Mouse (Mus musculus): ENCODE results near the gene Psmg1. TPM values are rescaled to one million over a fixed set of nuclear protein-coding genes. Genes with fewer than 3 reads are reported as not detected.
A peak's percentile ranks its signal among the peaks of the same experiment; 100 is the strongest.
"Not testable (repeated sequence)": the region's sequence is repeated elsewhere in the genome, so short reads cannot be mapped to it uniquely, and the experiment has no call there.

Psmg1 gene
- polyA plus RNA-seq, 1 experiment from 2014 or later: 50.1 TPM

GRCm38 (mm10) chr16:95970841-95971240 is 19.9 kb downstream of the Psmg1 start:
- Histone ChIP-seq H3K4me2 (replicated peaks; ENCODE audit: low read depth) (no peak overlapping the region), H3K9ac (ENCODE audit: low read length) (no peak overlapping the region), H3K36me3 (ENCODE audit: control insufficient read depth, insufficient read depth, low read length) (no peaks in the 10 kb centered on the region), H3K9me3 (ENCODE audit: control insufficient read depth, low read length) (no peaks in the 10 kb centered on the region), H3K27ac (replicated peaks) (no peak overlapping the region), H3K4me1 (replicated peaks; ENCODE audit: control insufficient read depth, insufficient read depth) (no peaks in the 10 kb centered on the region), H3K4me3 (ENCODE audit: low read depth, low read length) (no peak overlapping the region), H3K27me3 (ENCODE audit: control insufficient read depth, insufficient read depth, low read length) (no peaks in the 10 kb centered on the region)
- no peak for TF ChIP-seq EP300 (optimal IDR thresholded peaks at IDR 0.05)
- ATAC-seq (ENCODE audit: low FRiP score, low TSS enrichment) (no peak), DNase-seq (ENCODE audit: low spot score) (no peak)
- WGBS: 80% methylated on average over 2 of the region's 2 CpGs

- 72% methylated on average over 11 of the region's 11 CpGs for WGBS
- no peak for ATAC-seq (ENCODE audit: low FRiP score, low TSS enrichment)
Measured at GRCm38 (mm10) chr16:95967455-95967854, 23.3 kb downstream of the Psmg1 start.

GRCm38 (mm10) chr16:95964427-95965023 is 26.2 kb downstream of the Psmg1 start:
- DNase-seq (ENCODE audit: low spot score): peak; percentile 51
- no peak for ATAC-seq (ENCODE audit: low FRiP score, low TSS enrichment)

More at GRCm38 (mm10) chr16:95967455-95967854, 23.3 kb downstream of the Psmg1 start:
- TF ChIP-seq EP300 (optimal IDR thresholded peaks at IDR 0.05) (no peak), CTCF (IDR thresholded peaks at IDR 0.05; ENCODE audit: low read depth) (no peak)
- H3K9me3 ChIP-seq (ENCODE audit: control insufficient read depth, low read length): no peaks in the 10 kb centered on the region
- no peak overlapping the region for H3K4me2 ChIP-seq (replicated peaks; ENCODE audit: low read depth)
- no peaks in the 10 kb centered on the region for H3K4me1 ChIP-seq (replicated peaks; ENCODE audit: control insufficient read depth, insufficient read depth)
- H3K27me3 ChIP-seq (ENCODE audit: control insufficient read depth, insufficient read depth, low read length): no peaks in the 10 kb centered on the region
- DNase-seq (ENCODE audit: low spot score): no peak
- H3K4me3 ChIP-seq (ENCODE audit: low read depth, low read length): no peak overlapping the region
- no peak overlapping the region for H3K9ac ChIP-seq (ENCODE audit: low read length)
- H3K27ac ChIP-seq (replicated peaks): no peak overlapping the region
- no peaks in the 10 kb centered on the region for H3K36me3 ChIP-seq (ENCODE audit: control insufficient read depth, insufficient read depth, low read length)

DNA sequence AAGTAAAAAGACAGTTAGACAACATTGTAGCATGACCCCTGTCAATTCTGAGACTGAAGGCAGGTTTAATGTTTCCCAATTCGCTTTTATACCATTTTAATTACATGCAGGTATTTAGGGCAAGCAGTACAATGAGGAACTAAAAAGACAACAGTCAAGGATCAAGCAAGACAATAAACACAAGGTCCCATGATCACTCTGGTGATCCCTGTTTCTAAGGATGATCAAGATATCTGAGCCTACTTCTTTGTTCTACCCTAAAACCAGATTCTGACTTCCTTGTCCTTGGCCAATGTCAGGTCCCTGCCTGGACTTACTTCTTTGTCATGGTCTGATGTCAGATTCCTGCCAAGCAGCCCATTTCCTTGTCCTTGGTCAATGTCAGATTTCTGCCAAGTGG is 29.3 kb downstream of the Psmg1 start:
- not testable (repeated sequence) for H3K9me3 ChIP-seq (ENCODE audit: control insufficient read depth, low read length); H3K27me3 ChIP-seq (ENCODE audit: control insufficient read depth, insufficient read depth, low read length); H3K9ac ChIP-seq (ENCODE audit: low read length); H3K27ac ChIP-seq (replicated peaks); H3K36me3 ChIP-seq (ENCODE audit: control insufficient read depth, insufficient read depth, low read length); H3K4me1 ChIP-seq (replicated peaks; ENCODE audit: control insufficient read depth, insufficient read depth); H3K4me3 ChIP-seq (ENCODE audit: low read depth, low read length); H3K4me2 ChIP-seq (replicated peaks; ENCODE audit: low read depth); ATAC-seq (ENCODE audit: low FRiP score, low TSS enrichment); DNase-seq (ENCODE audit: low spot score)
- WGBS: 82% methylated on average over 1 of the region's 1 CpGs

More at GRCm38 (mm10) chr16:95964427-95965023, 26.2 kb downstream of the Psmg1 start:
- Histone ChIP-seq H3K9me3 (ENCODE audit: control insufficient read depth, low read length) (no peaks in the 10 kb centered on the region), H3K36me3 (ENCODE audit: control insufficient read depth, insufficient read depth, low read length) (no peaks in the 10 kb centered on the region), H3K27me3 (ENCODE audit: control insufficient read depth, insufficient read depth, low read length) (no peaks in the 10 kb centered on the region), H3K4me2 (replicated peaks; ENCODE audit: low read depth) (no peak overlapping the region), H3K27ac (replicated peaks) (no peak overlapping the region), H3K4me3 (ENCODE audit: low read depth, low read length) (no peak overlapping the region), H3K4me1 (replicated peaks; ENCODE audit: control insufficient read depth, insufficient read depth) (no peaks in the 10 kb centered on the region), H3K9ac (ENCODE audit: low read length) (no peak overlapping the region)
- WGBS: 32% methylated on average over 11 of the region's 11 CpGs
- TF ChIP-seq CTCF (IDR thresholded peaks at IDR 0.05; ENCODE audit: low read depth) (peak; percentile 85), EP300 (optimal IDR thresholded peaks at IDR 0.05) (no peak)

- H3K4me1 ChIP-seq (replicated peaks; ENCODE audit: control insufficient read depth, insufficient read depth); H3K9ac ChIP-seq (ENCODE audit: low read length); H3K36me3 ChIP-seq (ENCODE audit: control insufficient read depth, insufficient read depth, low read length); H3K4me3 ChIP-seq (ENCODE audit: low read depth, low read length); H3K4me2 ChIP-seq (replicated peaks; ENCODE audit: low read depth); H3K9me3 ChIP-seq (ENCODE audit: control insufficient read depth, low read length); DNase-seq (ENCODE audit: low spot score); H3K27me3 ChIP-seq (ENCODE audit: control insufficient read depth, insufficient read depth, low read length); H3K27ac ChIP-seq (replicated peaks): not testable (repeated sequence)
- ATAC-seq (ENCODE audit: low FRiP score, low TSS enrichment): peak; percentile 64; the same call in 1 of the 2 replicates
- WGBS: 86% methylated on average over 2 of the region's 2 CpGs
Measured at GRCm38 (mm10) chr16:95960689-95961088, 30.1 kb downstream of the Psmg1 start.

GRCm38 (mm10) chr16:95958080-95958479 is 32.7 kb downstream of the Psmg1 start:
- ATAC-seq (ENCODE audit: low FRiP score, low TSS enrichment): peak; percentile 35; the same call in 1 of the 2 replicates
- no peak for DNase-seq (ENCODE audit: low spot score)
- no peak overlapping the region for H3K4me2 ChIP-seq (replicated peaks; ENCODE audit: low read depth)
- no peaks in the 10 kb centered on the region for H3K36me3 ChIP-seq (ENCODE audit: control insufficient read depth, insufficient read depth, low read length)
- TF ChIP-seq EP300 (optimal IDR thresholded peaks at IDR 0.05) (no peak), CTCF (IDR thresholded peaks at IDR 0.05; ENCODE audit: low read depth) (no peak)
- no peaks in the 10 kb centered on the region for H3K9me3 ChIP-seq (ENCODE audit: control insufficient read depth, low read length)
- WGBS: 58% methylated on average over 8 of the region's 8 CpGs
- H3K4me1 ChIP-seq (replicated peaks; ENCODE audit: control insufficient read depth, insufficient read depth): no peaks in the 10 kb centered on the region
- no peak overlapping the region for H3K27ac ChIP-seq (replicated peaks)
- H3K27me3 ChIP-seq (ENCODE audit: control insufficient read depth, insufficient read depth, low read length): no peaks in the 10 kb centered on the region
- H3K9ac ChIP-seq (ENCODE audit: low read length): no peak overlapping the region
- no peak overlapping the region for H3K4me3 ChIP-seq (ENCODE audit: low read depth, low read length)

Data from stomach, postnatal 0 days (tissue).